Mouse (Mus musculus): ENCODE measurements around the gene Neurl4. TPM values are rescaled to one million over a fixed set of nuclear protein-coding genes. Genes with fewer than 3 reads are reported as not detected.

Neurl4 gene
- total and polyA plus RNA-seq, 3 experiments = 31.5 to 47.1 (median 42.6) TPM

GRCm38 (mm10) chr11:69876186-69876585 lies 24.7 kb upstream of the Neurl4 start:
- Histone ChIP-seq H3K9ac (ENCODE audit: low read depth, low read length) (no peak overlapping the region), H3K27me3 (ENCODE audit: control insufficient read depth, insufficient read depth, low read length) (no peaks in the 10 kb centered on the region), H3K4me1 (ENCODE audit: control insufficient read depth, insufficient read depth, low read length) (peaks cover 3% of the 10 kb centered on the region), H3K36me3 (ENCODE audit: control insufficient read depth, insufficient read depth, low read length) (no peaks in the 10 kb centered on the region), H3K27ac (peak overlapping the region; percentile 79), H3K4me3 (peak overlapping the region; percentile 0; the same call in 1 of the 2 replicates), H3K79me2 (replicated peaks; ENCODE audit: control insufficient read depth, insufficient read depth, low read length) (no peaks in the 10 kb centered on the region)
- TF ChIP-seq CTCF (IDR thresholded peaks at IDR 0.05) (peak; percentile 47), POLR2A (IDR thresholded peaks at IDR 0.05; ENCODE audit: insufficient read depth, low read depth, low read length) (0 out of 2 replicates have a peak, but pooled peaks have one; percentile 38), EP300 (IDR thresholded peaks at IDR 0.05; ENCODE audit: insufficient read depth, low read depth, low read length) (peak; percentile 82; the same call in 1 of the 2 replicates)
- intact Hi-C loops (cut with DNase I) = loop anchor here (2.0 kb wide), 4 partner anchors 73 to 193 kb away; partner anchors contain the start of genes Polr2a and Senp3
- WGBS = 28% methylated on average over 7 of the region's 7 CpGs
- peak; percentile 64 to 76 for DNase-seq

DNA sequence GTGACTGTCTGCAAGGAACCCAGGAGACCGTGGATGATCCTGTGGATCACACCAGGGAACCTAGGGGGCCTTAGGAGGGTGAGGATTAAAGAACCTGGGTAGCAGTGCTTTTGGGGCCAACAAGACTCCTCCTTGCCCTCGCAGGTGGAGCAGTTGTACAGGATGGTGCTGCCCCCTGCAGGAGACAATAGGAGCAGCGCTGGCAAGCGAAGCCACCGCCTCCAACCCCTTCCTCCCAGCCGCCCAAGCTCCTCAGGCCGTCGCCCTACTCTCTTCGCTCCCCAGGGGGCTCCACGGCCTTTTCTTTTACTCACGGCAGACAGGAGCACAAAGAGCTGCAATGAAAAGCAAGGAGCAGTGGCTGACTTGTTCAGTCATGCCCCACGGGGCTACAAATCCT lies 24.0 kb upstream of the Neurl4 start:
- WGBS = 3% methylated on average over 12 of the region's 12 CpGs
- Histone ChIP-seq H3K9ac (ENCODE audit: low read depth, low read length) (no peak overlapping the region), H3K79me2 (replicated peaks; ENCODE audit: control insufficient read depth, insufficient read depth, low read length) (no peaks in the 10 kb centered on the region), H3K4me3 (peak overlapping the region; percentile 13; the same call in 1 of the 2 replicates), H3K36me3 (ENCODE audit: control insufficient read depth, insufficient read depth, low read length) (no peaks in the 10 kb centered on the region), H3K27ac (peak overlapping the region; percentile 79), H3K27me3 (ENCODE audit: control insufficient read depth, insufficient read depth, low read length) (no peaks in the 10 kb centered on the region), H3K4me1 (ENCODE audit: control insufficient read depth, insufficient read depth, low read length) (peaks cover 5% of the 10 kb centered on the region)
- peak; percentile 31; the same call in 1 of the 2 replicates for TF ChIP-seq POLR2A (IDR thresholded peaks at IDR 0.05; ENCODE audit: insufficient read depth, low read depth, low read length)
- peak; percentile 89 for TF ChIP-seq EP300 (IDR thresholded peaks at IDR 0.05; ENCODE audit: insufficient read depth, low read depth, low read length)
- TF ChIP-seq CTCF (IDR thresholded peaks at IDR 0.05) = peak; percentile 98
- peak; percentile 88 to 89 for DNase-seq
- intact Hi-C loops (cut with DNase I) = loop anchor here (2.0 kb wide), 4 partner anchors 74 to 194 kb away; partner anchors contain the start of genes Polr2a and Senp3

DNA sequence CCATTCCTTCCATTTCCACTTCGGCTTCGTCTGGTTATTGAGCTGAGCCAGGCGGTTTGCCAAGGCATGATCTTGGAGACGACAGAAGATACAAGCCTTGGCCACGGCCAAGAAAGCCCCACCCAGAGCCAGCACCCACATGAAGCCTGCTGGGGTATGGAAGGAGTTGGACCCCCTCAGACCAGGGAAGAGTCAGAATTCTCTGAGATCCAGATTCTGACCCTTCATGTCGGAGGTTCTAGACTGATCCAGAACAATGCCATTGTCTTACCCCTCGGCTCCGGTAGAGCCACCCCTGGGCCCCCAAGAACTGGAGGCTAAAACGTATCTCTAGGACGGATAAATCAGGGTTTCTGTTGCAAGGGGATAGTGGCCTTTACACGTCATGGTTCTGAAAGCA lies 23.0 kb upstream of the Neurl4 start, which contains the start of gene Tmem95:
Tmem95 (minus strand) TSS at position 141 of the 400 bp plus-strand sequence.
- peak within 1 kb of the TSS; percentile 13; the same call in 1 of the 2 replicates for H3K4me3 ChIP-seq
- DNase-seq = no peak
- H3K4me1 ChIP-seq (ENCODE audit: control insufficient read depth, insufficient read depth, low read length) = peaks cover 5% of the 10 kb centered on the region
- no peaks in the 10 kb centered on the region for H3K79me2 ChIP-seq (replicated peaks; ENCODE audit: control insufficient read depth, insufficient read depth, low read length)
- TF ChIP-seq POLR2A (IDR thresholded peaks at IDR 0.05; ENCODE audit: insufficient read depth, low read depth, low read length) (no peak), EP300 (IDR thresholded peaks at IDR 0.05; ENCODE audit: insufficient read depth, low read depth, low read length) (no peak), CTCF (IDR thresholded peaks at IDR 0.05) (no peak)
- 74% methylated on average over 11 of the region's 11 CpGs for WGBS
- H3K27ac ChIP-seq = peak within 1 kb of the TSS; percentile 24; the same call in 1 of the 2 replicates
- intact Hi-C loops (cut with DNase I) = loop anchor here (2.0 kb wide), 5 partner anchors 41 to 195 kb away; partner anchors contain the start of genes Nlgn2, Polr2a and Senp3
- H3K27me3 ChIP-seq (ENCODE audit: control insufficient read depth, insufficient read depth, low read length) = no peaks in the 10 kb centered on the region
- no peak within 1 kb of the TSS for H3K9ac ChIP-seq (ENCODE audit: low read depth, low read length)
- H3K36me3 ChIP-seq (ENCODE audit: control insufficient read depth, insufficient read depth, low read length) = no peaks in the 10 kb centered on the region

GRCm38 (mm10) chr11:69878399-69878798 lies 22.5 kb upstream of the Neurl4 start:
- TF ChIP-seq POLR2A (IDR thresholded peaks at IDR 0.05; ENCODE audit: insufficient read depth, low read depth, low read length) (no peak), CTCF (IDR thresholded peaks at IDR 0.05) (no peak), EP300 (IDR thresholded peaks at IDR 0.05; ENCODE audit: insufficient read depth, low read depth, low read length) (no peak)
- Histone ChIP-seq H3K36me3 (ENCODE audit: control insufficient read depth, insufficient read depth, low read length) (no peaks in the 10 kb centered on the region), H3K4me3 (no peak overlapping the region), H3K79me2 (replicated peaks; ENCODE audit: control insufficient read depth, insufficient read depth, low read length) (no peaks in the 10 kb centered on the region), H3K27me3 (ENCODE audit: control insufficient read depth, insufficient read depth, low read length) (no peaks in the 10 kb centered on the region), H3K4me1 (ENCODE audit: control insufficient read depth, insufficient read depth, low read length) (peaks cover 5% of the 10 kb centered on the region), H3K27ac (no peak overlapping the region; the same call in 1 of the 2 replicates), H3K9ac (ENCODE audit: low read depth, low read length) (no peak overlapping the region)
- intact Hi-C loops (cut with DNase I) = loop anchor here (2.0 kb wide), 1 partner anchor 42 kb away; the partner anchor contains the start of gene Nlgn2
- 79% methylated on average over 3 of the region's 3 CpGs for WGBS
- DNase-seq = no peak

GRCm38 (mm10) chr11:69878952-69879351 lies 21.9 kb upstream of the Neurl4 start:
- TF ChIP-seq POLR2A (IDR thresholded peaks at IDR 0.05; ENCODE audit: insufficient read depth, low read depth, low read length) (no peak), EP300 (IDR thresholded peaks at IDR 0.05; ENCODE audit: insufficient read depth, low read depth, low read length) (no peak), CTCF (IDR thresholded peaks at IDR 0.05) (no peak)
- DNase-seq = no peak
- H3K27ac ChIP-seq = no peak overlapping the region; the same call in 1 of the 2 replicates
- WGBS = 82% methylated on average over 6 of the region's 6 CpGs
- H3K79me2 ChIP-seq (replicated peaks; ENCODE audit: control insufficient read depth, insufficient read depth, low read length) = no peaks in the 10 kb centered on the region
- H3K27me3 ChIP-seq (ENCODE audit: control insufficient read depth, insufficient read depth, low read length) = no peaks in the 10 kb centered on the region
- no peaks in the 10 kb centered on the region for H3K36me3 ChIP-seq (ENCODE audit: control insufficient read depth, insufficient read depth, low read length)
- intact Hi-C loops (cut with DNase I) = loop anchor here (2.0 kb wide), 1 partner anchor 42 kb away; the partner anchor contains the start of gene Nlgn2
- H3K9ac ChIP-seq (ENCODE audit: low read depth, low read length) = no peak overlapping the region
- peak overlapping the region; percentile 77; the same call in 1 of the 2 replicates for H3K4me3 ChIP-seq
- H3K4me1 ChIP-seq (ENCODE audit: control insufficient read depth, insufficient read depth, low read length) = peaks cover 5% of the 10 kb centered on the region

- Histone ChIP-seq H3K4me1 (ENCODE audit: control insufficient read depth, insufficient read depth, low read length) (peaks cover 6% of the 10 kb centered on the region), H3K27ac (peak overlapping the region; percentile 81), H3K27me3 (ENCODE audit: control insufficient read depth, insufficient read depth, low read length) (no peaks in the 10 kb centered on the region), H3K79me2 (replicated peaks; ENCODE audit: control insufficient read depth, insufficient read depth, low read length) (no peaks in the 10 kb centered on the region), H3K9ac (ENCODE audit: low read depth, low read length) (peak overlapping the region; percentile 68), H3K36me3 (ENCODE audit: control insufficient read depth, insufficient read depth, low read length) (no peaks in the 10 kb centered on the region), H3K4me3 (peak overlapping the region; percentile 77)
- no peak for TF ChIP-seq CTCF (IDR thresholded peaks at IDR 0.05)
- no peak for TF ChIP-seq EP300 (IDR thresholded peaks at IDR 0.05; ENCODE audit: insufficient read depth, low read depth, low read length)
- TF ChIP-seq POLR2A (IDR thresholded peaks at IDR 0.05; ENCODE audit: insufficient read depth, low read depth, low read length) = no peak
- WGBS = 51% methylated on average over 15 of the region's 15 CpGs
- intact Hi-C loops (cut with DNase I) = loop anchor here (1.0 to 2.0 kb wide), 3 partner anchors 41 to 70 kb away; partner anchors contain the start of genes Eif5a and Nlgn2
- no peak for DNase-seq
Observed at GRCm38 (mm10) chr11:69879711-69880110, 21.2 kb upstream of the Neurl4 start.
